In genomic region chr1:40360969-40361368, GRCm38 (mm10) we compare ENCODE assay signal across 24 mouse cellular contexts.
"Had no signal": no experiment of that assay in that cellular context is flagged by ENCODE, and none has a peak within 500 bp of the region (broad histone marks: within the 10 kb centered on the region; RNA-seq: fewer than 3 reads in every experiment).

No protein-coding gene starts in this region.

- H3K4me2 ChIP-seq: heart, embryonic 12.5 days; hindbrain, embryonic 12.5 days; hindbrain, embryonic 14.5 days; intestine, embryonic 15.5 days; limb, embryonic 12.5 days; liver, embryonic 12.5 days; liver, embryonic 15.5 days had no signal

- H3K9ac ChIP-seq: heart, embryonic 12.5 days; hindbrain, embryonic 12.5 days; hindbrain, embryonic 14.5 days; intestine, embryonic 15.5 days; limb, embryonic 12.5 days; liver, embryonic 12.5 days; liver, embryonic 15.5 days; liver, postnatal 0 days had no signal

- H3K27me3 ChIP-seq: heart, embryonic 12.5 days; hindbrain, embryonic 12.5 days; intestine, embryonic 15.5 days; liver, embryonic 12.5 days; liver, embryonic 15.5 days had no signal

- H3K27ac ChIP-seq: heart, adult 2 months; hindbrain, embryonic 10.5 days; hindbrain, embryonic 12.5 days; hindbrain, embryonic 14.5 days; intestine, embryonic 15.5 days; layer of hippocampus, adult 2 months; left cerebral cortex, adult 2 months; limb, embryonic 10.5 days; limb, embryonic 12.5 days; liver, embryonic 12.5 days; liver, embryonic 15.5 days had no signal

- H3K4me3 ChIP-seq: heart, adult 2 months; heart, embryonic 12.5 days; hindbrain, embryonic 10.5 days; hindbrain, embryonic 12.5 days; intestine, embryonic 15.5 days; layer of hippocampus, adult 2 months; left cerebral cortex, adult 2 months; limb, embryonic 10.5 days; limb, embryonic 12.5 days; liver, embryonic 12.5 days; liver, embryonic 15.5 days had no signal

- H3K36me3 ChIP-seq: heart, embryonic 12.5 days; hindbrain, embryonic 10.5 days; hindbrain, embryonic 12.5 days; intestine, embryonic 15.5 days; limb, embryonic 10.5 days; limb, embryonic 12.5 days; liver, embryonic 12.5 days; liver, embryonic 15.5 days had no signal

- DNase-seq: gastrocnemius, postnatal 14 days; heart, adult 2 months; heart, postnatal 10 days; heart, postnatal 4 days; kidney, adult 18-20 months; kidney, adult 8-10 months; kidney, postnatal 10 days; kidney, postnatal 25 days; kidney, postnatal 4 days; liver, postnatal 0 days had no signal

- ATAC-seq: hindbrain, embryonic 16.5 days; inflammation-experienced regulatory T-cells, adult 6 months; intestine, embryonic 15.5 days; intestine, postnatal 0 days; liver, embryonic 12.5 days; liver, postnatal 0 days had no signal

- H3K9me3 ChIP-seq: heart, embryonic 12.5 days; hindbrain, embryonic 10.5 days; hindbrain, embryonic 12.5 days; intestine, embryonic 15.5 days; limb, embryonic 10.5 days; limb, embryonic 12.5 days; liver, embryonic 12.5 days; liver, embryonic 15.5 days had no signal
